Mouse (Mus musculus): Measurements from ENCODE around the gene Myocd.

Myocd gene

GRCm38 (mm10) chr11:65213806-65214205 lies 56.0 kb downstream of the Myocd start:
- DNase-seq: no peak

- no peak for DNase-seq
Measured at GRCm38 (mm10) chr11:65211701-65212100, 58.1 kb downstream of the Myocd start.

- DNase-seq: no peak
Measured at GRCm38 (mm10) chr11:65209441-65209840, 60.3 kb downstream of the Myocd start.

- DNase-seq: no peak
Measured at GRCm38 (mm10) chr11:65205306-65205705, 64.5 kb downstream of the Myocd start.

GRCm38 (mm10) chr11:65204651-65205050 lies 65.1 kb downstream of the Myocd start:
- DNase-seq: no peak

DNA sequence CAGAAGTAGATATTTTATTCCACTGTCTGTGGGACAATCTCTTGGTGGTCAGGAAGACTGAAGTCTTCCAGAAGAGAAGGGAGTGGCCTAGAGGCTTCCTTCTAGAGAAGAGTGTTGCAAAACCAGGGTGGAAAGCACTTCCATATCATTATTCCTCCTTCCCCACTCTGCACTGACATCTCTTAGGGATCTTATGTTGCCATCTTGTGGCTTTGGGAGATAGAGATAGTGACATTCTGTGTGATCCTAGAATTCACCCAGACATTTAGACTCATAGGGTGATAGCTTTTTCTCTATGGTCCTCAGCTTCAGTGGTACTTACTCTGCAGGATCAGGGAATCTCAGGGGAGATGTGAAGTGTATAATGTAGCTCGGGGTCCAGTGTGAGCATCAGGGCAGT lies 66.8 kb downstream of the Myocd start:
- DNase-seq: no peak

- DNase-seq: no peak
Measured at GRCm38 (mm10) chr11:65202236-65202635, 67.6 kb downstream of the Myocd start.

DNA sequence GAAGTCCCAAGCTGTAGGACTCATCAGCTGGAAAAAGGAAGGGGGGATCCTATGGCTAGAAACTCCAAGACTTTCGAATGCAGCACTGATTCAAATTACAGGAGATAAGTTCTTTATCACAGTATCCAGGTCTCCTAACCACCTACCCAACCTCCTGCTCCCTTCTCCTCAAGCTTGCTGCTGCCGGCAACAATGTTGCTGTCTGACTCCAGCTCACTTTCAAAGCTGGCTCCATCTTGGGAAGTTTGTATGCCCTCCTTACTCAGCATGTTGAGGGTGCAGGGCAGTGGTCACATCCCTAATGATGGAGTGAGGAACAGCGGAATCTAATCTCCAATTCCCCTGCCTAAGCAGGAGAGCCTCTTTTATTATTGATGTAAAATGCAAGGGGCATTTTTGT lies 71.8 kb downstream of the Myocd start:
- DNase-seq: no peak

GRCm38 (mm10) chr11:65197280-65197679 lies 72.5 kb downstream of the Myocd start:
- peak; percentile 58 for DNase-seq

DNA sequence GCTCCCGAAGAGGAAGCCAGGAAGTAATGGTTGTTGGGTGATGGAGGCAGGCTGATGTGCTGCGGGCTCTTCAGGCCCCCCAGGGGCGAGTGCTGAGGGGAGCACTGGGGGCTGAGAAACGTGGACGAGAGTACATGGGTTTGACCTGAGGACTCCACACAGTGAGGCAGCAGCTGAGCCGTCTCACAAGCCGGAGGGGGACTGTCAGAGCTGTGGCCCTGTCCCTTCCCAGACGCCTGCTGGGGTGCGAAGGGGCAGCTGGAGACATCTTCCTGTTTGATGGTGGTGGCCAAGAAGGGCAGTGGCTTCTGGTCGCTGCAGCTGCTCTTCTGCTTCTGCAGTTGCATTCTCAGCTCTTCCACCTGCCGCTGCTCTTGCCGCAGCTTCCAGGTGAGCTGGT lies 82.8 kb downstream of the Myocd start:
- no peak for DNase-seq

DNA sequence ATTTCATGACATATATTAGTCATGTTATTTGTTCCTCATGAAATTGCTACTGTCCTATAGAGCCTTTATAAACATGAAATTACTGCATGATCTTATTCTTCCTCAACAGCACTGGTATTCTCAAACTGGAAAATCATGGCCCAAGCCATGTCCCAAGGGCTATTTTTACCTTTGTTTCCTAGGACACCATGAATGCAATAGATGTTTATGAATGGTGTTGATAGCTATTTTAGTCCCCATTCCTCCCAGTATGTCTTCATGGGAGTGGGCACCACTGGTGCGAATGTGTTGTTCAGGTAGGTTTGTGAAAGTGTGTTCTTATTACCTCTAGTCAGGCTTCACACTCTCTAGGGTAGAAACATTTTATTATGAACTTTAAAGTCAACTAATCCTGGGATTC lies 84.7 kb downstream of the Myocd start:
- no peak for DNase-seq

- DNase-seq: no peak
Measured at GRCm38 (mm10) chr11:65170121-65170750, 99.6 kb downstream of the Myocd start.

- peak; percentile 54 for DNase-seq
Measured at GRCm38 (mm10) chr11:65162767-65163120, 107.0 kb downstream of the Myocd start, which contains the start of gene Arhgap44. TSS of gene Arhgap44 (minus strand) at chr11:65162961.

- DNase-seq: peak; percentile 7
Measured at GRCm38 (mm10) chr11:65161881-65162766, 107.7 kb downstream of the Myocd start.

DNA sequence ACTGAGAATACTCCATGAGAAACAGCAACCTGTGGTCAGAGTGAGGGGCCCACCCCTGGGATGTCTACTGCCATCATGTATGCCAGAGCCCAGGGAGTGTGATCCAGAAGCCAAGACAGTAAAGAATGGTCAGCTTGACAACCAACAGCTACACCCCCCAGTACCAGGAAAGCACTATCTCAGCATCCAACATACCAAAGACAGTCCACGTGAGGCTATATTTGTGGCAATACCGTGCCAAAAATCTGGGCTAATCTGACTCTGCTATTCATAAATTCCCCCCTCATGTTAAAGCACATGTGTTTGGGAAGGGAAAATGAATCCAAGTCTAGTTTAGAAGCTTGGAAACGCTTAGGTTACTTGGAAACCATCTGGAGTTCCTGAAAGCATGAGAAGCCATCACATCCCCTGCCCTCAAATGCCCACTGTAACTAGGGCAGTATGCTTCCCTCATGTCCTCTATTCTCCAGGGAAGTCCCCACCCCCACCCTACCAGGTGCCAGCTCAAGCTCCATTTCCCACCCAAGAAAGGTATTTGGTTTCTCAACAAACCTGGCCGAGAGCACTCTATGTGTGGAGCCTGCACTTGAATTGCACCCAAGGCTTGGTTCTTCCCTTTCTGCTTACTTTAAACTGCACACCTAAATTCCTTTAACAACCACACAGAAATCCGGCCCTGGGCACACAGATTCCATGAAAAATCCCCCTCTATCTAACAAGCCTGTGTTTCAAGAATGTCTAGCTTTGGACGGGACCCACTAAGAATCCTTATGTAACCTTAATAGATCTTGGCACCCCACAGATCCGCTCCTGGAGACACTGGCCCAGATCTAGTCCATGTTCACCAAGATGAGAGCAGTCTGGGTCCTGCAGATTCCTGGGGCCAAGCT lies 108.6 kb downstream of the Myocd start:
- peak; percentile 23 for DNase-seq

GRCm38 (mm10) chr11:65159791-65160190 lies 110.0 kb downstream of the Myocd start, which contains the start of gene 1700086D15Rik:
TSS of gene 1700086D15Rik (minus strand) at chr11:65159891.
- DNase-seq: no peak

DNA sequence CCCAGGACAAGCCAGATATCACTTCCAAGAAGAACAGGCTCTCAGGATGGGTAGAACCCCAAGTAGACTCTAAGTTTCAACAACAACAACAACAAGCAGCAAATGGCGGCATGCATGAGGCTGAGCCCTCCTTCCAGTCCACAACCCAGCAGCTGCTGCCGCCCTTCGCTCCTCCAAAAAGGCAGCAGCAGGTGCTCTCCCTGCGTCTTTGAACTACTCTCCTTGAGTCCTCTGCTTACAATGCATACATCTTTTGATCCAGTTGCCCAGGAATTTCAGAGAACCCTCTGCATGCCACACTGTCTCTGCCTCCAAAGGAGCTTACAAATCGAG lies 111.2 kb downstream of the Myocd start:
- DNase-seq: no peak

- no peak for DNase-seq
Measured at GRCm38 (mm10) chr11:65157966-65158657, 111.7 kb downstream of the Myocd start.

GRCm38 (mm10) chr11:65153006-65153405 lies 116.8 kb downstream of the Myocd start:
- no peak for DNase-seq

DNA sequence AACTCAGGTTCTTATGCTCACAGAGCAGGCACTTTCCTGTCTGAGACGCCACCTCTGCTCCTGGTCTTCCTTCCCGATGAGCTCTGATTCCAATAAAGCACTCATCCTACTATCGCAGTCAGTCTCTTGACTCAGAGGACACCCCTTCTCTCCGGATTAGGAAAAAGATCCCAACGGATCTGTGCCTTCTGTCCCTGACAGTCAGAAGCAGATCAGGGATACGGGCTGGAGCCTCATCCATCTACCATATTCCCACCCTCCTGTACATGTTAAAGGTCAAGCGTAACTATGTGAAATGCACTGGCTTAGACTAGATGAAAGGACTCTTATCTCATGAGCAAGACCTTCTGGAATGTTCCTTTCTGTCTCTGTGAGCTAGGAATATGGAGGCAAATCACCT lies 121.3 kb downstream of the Myocd start:
- no peak for DNase-seq

DNA sequence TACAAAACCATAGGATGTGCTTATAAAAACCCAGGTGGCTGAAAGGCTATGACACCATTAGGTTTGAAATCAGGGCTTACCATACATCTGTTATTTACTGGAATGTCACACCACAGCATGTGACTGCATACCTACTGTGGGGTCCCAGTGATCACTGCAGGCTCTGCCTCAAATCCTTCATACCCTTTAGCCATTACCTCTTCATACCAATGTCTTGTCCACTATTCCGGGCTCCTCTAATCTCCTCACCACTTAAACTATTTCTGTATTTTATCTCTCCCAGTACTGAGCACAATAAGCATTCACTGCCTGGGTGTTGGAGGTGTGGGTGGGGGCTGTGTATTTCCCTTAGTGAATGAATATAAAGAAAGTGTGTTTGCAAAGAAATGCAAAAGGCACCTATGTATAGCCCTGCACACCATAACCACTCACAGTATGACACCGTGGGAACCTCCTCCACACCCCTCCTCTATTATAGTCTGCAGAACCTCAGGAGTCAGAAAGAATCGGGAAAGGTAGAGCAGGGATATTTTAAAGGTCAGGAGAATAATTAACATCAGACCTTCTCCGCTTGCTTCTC lies 126.9 kb downstream of the Myocd start:
- no peak for DNase-seq

GRCm38 (mm10) chr11:65139030-65139429 lies 130.8 kb downstream of the Myocd start:
- DNase-seq: no peak

All from layer of hippocampus, adult 9-11 months (tissue).